Mouse (Mus musculus) left cerebral cortex, postnatal 25 days (tissue): ENCODE measurements around the gene Irs3. TPM values are rescaled to one million over a fixed set of nuclear protein-coding genes. Genes with fewer than 3 reads are reported as not detected.
A peak's percentile ranks its signal among the peaks of the same experiment; 100 is the strongest.
"Not testable (repeated sequence)": the region's sequence is repeated elsewhere in the genome, so short reads cannot be mapped to it uniquely, and the experiment has no call there.

Experiments
- DNase-seq, 2 experiments: peaks; one replicate each; pipeline ENCODE4 v3.0.0; 2022; ENCODE audit warnings: low spot score in 2 of 2, mixed read lengths in 1 of 2
- intact Hi-C: fragments of 180-260 bp; cut with DNase I; formaldehyde crosslinking; loops from one replicate; pipeline ENCODE4 v1.15.1; 2025
- total RNA-seq, 2 experiments: library from RNA; stranded (reverse); gene quantifications; 2 replicates each; pipeline ENCODE4 v1.2.3; 2021

Irs3 gene
- total RNA-seq, 2 experiments from 2014 or later, result 0.32 TPM; not detected in 1

DNA sequence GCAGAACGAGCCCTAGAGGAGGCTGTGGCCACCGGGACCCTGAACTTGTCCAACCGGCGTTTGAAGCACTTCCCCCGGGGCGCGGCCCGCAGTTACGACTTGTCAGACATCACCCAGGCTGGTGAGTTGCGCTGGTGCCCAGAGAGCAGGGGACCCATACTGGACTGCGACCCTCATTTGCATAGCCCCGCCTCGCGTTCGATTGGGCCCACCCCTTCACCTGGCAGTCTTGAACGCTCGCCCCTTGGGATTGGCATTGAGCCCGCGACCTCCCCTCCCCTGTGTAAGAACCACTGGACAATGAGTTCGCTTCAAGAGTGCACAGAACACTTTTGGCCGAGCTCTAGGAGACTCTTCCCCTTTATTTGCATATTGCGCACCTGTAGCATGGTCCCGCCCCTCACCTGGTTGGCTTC is 16.2 kb downstream of the Irs3 start:
- no peak for DNase-seq
- intact Hi-C loops, result loop anchor here (1.0 to 2.0 kb wide), 2 partner anchors 29 to 96 kb away; partner anchors contain the start of genes Epo, Gnb2 and Mospd3

DNA sequence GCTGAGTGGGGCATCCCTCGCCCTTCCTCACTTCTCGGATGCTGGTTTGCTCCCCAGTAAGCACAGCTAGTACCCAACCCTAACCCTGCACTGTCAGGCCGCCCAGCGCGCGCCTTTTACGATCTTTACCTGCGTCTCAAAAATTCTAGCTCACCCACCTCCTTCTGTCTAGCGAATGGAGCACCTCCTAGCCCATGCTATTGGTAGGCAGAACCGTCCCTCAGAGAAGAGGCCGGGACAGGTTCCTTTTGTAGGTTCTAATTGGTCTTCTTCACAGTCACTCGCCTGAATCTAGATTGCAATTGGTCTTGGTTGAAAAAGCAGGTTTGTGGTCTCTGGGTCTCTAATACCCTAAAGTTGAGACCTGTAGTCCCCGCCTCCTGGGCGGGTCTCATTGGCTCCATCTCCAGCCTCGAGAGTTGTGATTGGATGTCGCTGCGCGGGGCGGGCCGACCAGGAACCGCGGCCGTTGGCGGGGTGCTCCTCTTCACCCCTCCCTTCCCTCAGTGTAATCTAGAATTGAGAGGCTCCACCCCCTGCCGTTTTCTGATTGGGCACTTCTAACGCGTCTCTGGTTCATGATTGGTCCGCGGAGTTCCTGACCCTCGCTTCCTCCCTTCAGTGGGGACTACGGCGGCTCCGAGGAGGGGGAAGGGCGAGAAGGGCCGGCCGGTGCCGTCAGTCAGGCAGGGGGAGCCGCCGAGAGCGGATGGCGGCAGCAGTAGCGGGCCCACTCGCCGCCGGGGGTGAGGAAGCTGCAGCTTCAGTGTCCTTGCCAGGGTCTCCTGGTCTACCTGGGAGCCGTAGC is 16.8 kb downstream of the Irs3 start, which contains the start of the genes Fbxo24, Lrch4 and Gm20605:
TSS of gene Fbxo24 (minus strand) at position 505 of the 808 bp plus-strand sequence.
TSS of gene Lrch4 (plus strand) at position 624 of the 808 bp plus-strand sequence.
TSS of gene Gm20605 (plus strand) at position 678 of the 808 bp plus-strand sequence.
- DNase-seq, result peak; percentile 98 to 100
- intact Hi-C loops, result loop anchor here (1.0 to 2.0 kb wide), 2 partner anchors 28 to 95 kb away; partner anchors contain the start of genes Epo, Gnb2 and Mospd3

DNA sequence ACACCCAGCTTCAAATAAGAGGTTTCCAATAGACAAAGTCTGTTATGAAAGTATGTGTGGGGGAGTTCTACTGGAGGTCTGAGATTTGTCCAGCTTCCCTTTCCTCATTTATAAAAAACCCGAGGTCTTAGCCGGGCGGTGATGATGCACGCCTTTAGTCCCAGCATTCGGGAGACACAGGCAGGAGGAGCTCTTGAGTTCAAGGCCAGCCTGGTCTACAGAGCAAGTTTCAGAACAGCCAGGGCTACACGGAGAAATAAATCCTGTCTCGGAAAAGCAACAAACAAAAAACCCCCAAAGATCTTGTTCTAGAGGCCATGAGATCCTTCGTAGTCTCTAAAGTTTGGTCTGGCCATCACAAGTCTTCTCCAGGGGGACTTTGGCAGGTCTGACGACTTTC is 17.5 kb downstream of the Irs3 start:
- intact Hi-C loops, result loop anchor here (2.0 kb wide), 1 partner anchor 27 kb away; the partner anchor contains the start of gene Mospd3
- no peak for DNase-seq

DNA sequence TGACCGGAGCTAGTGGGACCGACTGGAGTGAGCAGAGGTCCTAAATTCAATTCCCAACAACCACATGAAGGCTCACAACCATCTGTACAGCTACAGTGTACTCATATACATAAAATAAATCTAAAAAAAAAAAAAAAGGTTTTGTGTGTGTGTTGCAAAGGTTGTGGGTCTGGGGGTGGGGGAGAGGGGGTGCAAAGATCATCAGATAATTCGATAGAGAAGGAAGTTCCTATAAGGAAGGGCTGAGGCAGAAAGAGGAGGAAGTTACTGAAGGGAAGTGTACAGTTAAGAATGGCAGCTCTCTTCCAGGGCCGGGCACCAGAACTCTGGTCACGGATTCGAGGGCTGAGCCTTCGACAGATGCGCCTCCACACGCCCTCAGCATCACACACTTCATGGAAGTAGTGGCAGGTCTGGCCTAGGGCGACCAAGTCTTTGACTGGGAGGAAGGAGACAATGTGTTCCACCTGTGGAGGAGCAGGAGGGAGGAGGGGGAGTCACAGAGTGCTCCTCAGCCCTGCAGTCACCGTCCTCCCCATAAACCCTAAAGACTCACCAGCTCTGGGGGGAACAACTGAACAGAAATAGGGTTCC is 21.5 kb downstream of the Irs3 start:
- DNase-seq, result no peak
- intact Hi-C loops, result no loop called here

DNA sequence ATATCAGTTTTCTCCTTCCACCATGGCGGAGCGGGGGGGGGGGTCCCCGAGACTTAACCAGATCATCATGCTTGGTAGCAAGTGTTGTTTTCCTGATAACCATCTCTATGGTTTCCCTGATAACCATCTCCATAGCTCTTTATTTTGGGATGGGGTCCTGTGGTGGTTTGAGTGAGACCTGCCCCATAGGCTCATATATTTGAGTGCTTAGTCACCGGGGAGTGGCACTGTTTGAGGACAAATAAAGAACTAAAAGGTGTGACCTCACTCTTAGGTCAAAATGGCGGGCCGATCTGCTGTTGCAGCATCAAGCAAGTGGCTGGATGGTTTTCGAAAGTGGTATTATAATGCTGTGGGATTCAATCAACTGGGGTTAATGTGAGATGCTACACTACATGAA is 30.2 kb downstream of the Irs3 start:
- DNase-seq, result no peak
- intact Hi-C loops, result no loop called here

DNA sequence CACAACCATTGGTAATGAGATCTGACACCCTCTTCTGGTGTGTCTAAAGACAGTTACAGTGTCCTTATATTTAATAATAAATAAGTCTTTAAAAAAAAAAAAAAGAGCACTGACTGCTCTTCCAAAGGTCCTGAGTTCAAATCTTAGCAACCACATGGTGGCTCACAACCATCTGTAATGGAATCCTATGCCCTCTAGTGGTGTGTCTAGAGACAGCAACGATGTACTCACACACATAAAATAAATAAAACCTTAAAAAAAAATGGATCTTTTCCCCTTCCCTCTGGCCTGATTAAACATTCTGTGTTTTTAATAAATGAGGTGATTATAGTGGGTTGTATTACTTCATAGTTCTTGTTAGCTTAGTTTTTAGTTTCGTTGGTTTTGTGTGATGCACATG is 30.6 kb downstream of the Irs3 start:
- DNase-seq, intact Hi-C loops: not testable (repeated sequence)

DNA sequence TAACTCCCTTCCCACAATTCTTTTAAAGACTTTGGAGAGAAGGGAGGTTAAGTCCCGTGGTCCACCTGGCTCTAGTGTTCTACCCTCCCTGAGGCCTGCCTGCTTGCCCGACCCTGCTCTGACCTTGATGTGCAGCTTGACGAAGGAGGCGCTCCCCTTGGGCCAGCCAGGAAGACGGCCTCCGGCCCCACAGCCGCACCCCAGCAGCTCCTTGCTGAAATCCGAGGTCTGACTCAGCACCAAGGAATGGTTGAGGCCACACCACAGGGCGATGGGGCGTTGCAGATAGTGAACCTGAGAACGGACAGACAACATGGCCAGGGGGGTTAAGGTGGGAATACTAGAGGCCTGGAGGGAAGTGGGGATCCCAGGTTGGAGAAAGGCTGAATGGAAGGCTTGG is 32.0 kb downstream of the Irs3 start, which contains the start of gene Pcolce:
TSS of gene Pcolce (minus strand) at position 235 of the 400 bp plus-strand sequence.
- no peak for DNase-seq

DNA sequence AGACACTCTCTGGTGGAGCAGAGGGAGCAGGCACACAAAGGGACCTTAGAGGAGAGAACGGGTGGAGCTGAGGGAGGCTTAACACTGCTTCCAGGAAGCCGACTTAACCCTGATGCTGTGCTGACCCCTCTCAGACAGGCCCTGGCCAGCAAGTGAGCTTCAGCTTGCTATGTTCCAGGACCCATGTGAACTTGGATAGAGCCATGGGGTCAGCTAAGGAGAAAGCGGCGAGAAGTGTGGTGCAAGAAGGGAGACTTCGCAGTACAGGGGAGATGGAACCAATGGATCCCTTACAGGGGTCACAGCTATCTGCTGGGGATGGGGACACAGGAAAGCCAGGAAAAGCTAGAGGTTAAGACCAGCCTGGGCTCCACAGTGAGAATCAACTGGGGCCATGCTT is 32.4 kb downstream of the Irs3 start:
- no peak for DNase-seq
- intact Hi-C loops, result no loop called here

More for the DNA sequence above, 32.0 kb downstream of the Irs3 start, which contains the start of gene Pcolce:
- intact Hi-C loops, result no loop called here

DNA sequence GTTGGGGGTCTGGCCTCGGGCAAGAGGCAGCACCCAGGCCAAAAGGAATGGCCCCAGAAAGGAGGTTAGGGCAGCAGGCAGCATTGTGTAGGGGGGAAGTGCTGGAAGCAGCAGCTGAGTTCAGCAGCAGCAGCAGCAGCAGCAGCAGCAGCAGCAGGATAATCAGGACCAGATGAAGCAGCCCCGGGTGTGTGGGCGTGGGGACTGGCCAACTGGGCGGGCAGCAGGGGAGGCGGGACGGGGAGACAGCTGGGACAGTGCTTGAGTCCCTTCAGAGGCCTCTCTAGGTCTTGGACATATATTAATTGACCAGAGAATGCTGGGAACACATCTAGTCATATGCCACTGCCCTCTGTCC is 34.3 kb downstream of the Irs3 start:
- intact Hi-C loops, result no loop called here
- no peak for DNase-seq

DNA sequence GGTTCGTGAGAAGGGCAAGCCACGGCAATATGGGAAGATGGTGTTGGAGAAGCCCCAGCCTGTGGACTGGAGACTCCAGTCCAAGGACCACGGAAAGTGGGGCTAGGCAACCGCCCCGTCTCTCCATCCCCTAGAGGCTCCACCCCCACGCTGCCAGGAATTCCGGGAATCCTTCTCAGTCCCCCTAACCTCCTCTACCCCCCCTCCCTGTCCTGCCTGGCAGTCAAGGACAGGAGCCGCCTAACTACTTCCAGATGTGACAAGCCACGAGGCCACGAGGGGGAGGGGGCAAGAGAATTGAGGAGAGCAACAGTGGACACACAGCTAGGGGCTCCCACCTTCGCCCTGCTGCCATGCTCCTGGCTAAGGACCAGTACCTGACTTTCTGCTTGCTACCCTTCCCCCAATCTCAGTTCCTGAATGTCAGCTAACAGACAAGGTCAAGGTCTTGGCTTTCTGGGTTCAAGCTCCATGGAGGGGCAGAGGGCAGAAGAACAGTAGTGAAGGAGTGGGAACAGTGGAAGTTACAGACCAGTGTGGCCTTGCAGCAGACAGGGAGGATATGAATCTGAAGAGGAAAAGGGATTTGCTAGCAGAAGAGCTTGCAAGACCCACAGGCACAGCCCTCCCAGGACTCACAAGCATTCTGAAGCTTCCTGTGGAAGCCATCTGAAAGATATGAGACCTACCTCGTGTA is 34.8 kb downstream of the Irs3 start:
- intact Hi-C loops, result no loop called here
- no peak for DNase-seq

DNA sequence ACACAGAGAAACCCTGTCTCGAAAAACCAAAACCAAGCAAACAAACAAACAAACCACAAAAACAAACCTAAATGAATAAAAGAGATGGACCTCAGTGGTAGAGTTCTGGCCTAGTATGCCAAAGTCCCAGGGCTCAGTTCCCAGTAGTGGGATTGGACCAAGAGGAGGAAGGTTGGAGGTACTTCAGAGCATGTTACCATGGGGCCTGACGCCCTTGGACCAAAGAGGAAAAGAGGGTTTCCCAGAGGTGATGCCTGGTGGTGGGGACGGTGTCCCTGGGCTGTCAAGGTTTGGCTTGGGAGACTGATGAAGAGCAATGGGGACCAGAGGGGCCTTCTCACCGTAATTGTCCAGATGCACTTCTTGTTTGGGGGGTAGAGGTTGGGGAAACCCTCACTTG is 35.5 kb downstream of the Irs3 start:
- no peak for DNase-seq
- intact Hi-C loops, result no loop called here

DNA sequence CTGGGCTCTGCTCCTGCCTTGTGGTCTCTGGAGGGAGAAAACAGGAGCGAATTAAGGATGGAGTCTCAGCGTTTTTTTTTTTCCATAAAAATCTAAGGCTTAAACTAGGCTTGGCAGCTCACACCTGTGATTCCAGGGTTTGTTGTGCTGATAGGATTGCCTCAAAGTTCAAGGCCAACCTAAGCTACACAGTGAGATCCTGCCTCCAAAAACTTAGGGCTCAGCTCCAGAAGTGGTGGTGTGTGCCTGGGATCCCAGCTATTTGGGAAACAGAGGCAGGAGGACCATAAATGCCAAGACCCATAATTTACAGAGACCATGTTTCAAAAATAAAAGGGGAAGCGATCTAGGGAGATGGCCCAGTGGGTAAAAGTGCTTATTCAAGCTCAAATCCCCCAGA is 36.2 kb downstream of the Irs3 start:
- DNase-seq, result no peak
- intact Hi-C loops, result no loop called here

DNA sequence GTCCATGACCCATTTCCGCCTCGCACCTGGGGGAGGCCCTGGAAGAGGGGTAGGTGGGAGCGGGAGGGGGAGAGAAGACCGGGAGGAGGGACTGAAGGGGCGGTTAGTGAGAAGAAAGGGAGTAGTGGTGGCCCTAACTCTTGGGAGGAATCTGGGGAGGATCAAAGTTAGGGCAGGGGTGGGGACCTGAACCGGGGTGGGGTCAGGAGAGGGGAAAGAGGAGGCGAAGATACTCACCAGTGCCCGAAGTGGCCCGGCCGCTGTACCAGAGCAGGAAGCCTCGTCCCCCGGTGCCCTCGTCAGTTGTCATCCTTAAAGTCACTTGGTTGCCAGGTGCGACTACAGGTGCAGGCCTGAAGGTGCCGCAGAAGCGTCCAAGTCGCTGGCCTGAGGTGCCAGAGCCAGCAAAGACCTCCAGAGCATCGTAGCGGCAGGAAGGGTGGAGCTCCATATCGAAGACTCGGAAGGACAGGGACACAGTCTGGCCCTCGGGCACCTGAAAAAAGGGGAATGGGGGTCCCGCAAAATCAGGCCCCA is 36.8 kb downstream of the Irs3 start:
- no peak for DNase-seq
- intact Hi-C loops, result no loop called here

DNA sequence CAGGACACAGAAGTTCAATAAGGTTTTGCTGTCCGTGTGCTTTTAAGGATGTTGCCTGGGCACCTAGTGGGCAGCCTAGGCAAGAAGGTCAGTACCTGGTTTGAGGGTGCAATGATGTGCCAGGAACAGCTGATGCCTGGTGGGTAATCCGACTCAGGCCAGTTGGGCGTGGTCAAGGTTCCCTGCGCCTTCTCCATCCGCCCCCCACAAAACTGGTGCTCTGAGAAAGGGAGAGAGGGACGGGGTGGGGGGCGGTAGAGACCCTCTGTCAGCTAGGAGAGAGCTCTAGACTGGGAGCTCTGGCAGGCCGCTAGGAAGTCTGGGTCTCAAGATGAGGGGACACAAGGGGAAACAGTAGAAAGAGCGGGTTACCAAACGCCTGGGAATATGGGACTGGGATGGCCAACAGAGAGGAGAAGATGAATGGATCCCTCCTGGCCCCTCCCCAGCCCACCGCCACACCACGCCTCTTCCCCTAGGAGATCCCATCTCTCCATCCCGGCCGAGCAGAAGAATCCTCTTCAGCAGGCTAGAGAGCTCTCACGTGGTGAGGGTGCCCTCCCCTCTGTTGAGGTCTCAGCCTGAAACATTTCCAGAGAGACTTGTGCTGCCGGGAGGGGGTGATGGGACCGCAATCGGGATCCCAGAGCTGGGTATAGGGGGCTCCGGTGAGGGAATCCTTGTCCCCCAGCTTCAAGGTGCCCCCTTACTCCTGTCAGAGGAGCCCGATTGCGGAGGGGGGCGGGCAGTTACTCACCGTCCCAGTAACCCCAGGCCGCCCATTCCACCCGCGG is 37.5 kb downstream of the Irs3 start:
- intact Hi-C loops, result no loop called here
- DNase-seq, result no peak

DNA sequence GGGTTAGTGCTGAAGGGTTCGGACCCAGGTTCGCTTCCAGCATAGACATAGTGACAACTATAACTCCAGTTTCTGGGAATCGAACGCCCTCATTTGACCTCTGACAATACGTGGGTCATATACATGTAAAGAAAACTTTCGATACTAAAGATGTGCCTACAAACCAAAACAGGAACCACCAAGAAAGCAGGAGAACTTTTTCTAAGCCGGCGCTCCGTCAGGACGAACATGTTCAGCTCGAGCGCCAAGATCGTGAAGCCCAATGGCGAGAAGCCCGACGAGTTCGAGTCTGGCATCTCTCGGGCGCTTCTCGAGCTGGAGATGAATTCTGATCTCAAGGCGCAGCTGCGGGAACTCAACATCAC is 44.2 kb downstream of the Irs3 start:
- no peak for DNase-seq
- intact Hi-C loops, result loop anchor here (2.0 kb wide), 2 partner anchors 27 to 69 kb away; partner anchors contain the start of genes Epo, Fbxo24, Gm20605 and Gnb2

DNA sequence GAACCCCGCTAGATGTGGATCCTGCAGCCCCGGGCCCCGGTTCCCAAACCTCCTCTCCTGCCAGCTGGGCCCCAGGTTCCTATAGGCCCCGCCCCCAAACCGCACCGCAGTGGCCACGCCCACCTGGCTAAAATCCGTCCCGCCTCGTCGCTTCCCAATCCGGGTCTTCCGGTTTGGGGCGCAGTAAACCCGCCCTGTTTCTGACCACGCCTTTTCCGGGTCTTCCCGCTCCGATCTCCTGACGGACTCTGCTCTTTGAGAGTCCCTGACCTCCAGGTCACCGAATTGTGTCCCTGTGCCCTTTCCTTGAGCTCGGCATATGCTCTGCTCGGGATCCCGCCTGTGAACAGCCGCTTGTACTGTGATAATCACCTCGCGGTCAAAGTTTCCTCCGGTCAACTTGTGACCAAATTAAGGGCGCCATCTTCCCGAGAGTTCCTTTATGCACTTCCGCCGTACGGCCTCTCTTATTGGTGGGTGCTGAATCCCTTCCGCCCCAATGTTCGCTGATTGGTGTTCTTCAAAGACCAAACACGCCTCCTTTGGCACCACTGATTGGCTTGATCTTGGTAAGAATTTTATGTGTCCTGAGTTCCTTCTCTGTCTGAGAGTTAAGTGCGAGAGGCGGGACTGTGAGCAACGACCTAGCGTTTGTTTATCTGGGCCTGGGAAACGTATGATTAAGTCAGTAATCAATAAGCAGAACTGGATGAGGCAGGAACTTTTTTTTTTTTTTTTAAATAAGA is 44.7 kb downstream of the Irs3 start, which contains the start of gene Mospd3:
TSS of gene Mospd3 (minus strand) at position 440 of the 746 bp plus-strand sequence.
- intact Hi-C loops, result loop anchor here (2.0 kb wide), 2 partner anchors 28 to 68 kb away; partner anchors contain the start of genes Epo, Fbxo24, Gm20605 and Gnb2
- DNase-seq, result peak; percentile 95 to 98

DNA sequence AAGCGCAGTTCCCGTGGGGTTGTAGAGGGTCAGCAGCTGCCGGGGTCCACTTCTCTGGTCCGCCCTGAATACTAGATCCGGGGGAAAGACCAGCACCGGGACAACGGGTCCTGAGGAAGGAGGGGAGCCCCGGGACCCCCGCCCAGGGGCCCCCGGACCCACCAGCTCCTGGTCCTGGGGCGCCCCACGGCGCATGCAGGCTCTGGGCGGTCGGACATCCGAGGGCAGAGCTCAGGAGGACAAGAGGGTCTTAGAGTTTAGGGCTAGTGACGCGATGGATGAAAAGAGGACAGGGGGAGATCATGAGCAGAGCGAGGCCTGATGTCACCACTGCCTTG is 45.3 kb downstream of the Irs3 start:
- DNase-seq, result no peak
- intact Hi-C loops, result loop anchor here (2.0 kb wide), 2 partner anchors 29 to 67 kb away; partner anchors contain the start of genes Epo, Fbxo24, Gm20605 and Gnb2

DNA sequence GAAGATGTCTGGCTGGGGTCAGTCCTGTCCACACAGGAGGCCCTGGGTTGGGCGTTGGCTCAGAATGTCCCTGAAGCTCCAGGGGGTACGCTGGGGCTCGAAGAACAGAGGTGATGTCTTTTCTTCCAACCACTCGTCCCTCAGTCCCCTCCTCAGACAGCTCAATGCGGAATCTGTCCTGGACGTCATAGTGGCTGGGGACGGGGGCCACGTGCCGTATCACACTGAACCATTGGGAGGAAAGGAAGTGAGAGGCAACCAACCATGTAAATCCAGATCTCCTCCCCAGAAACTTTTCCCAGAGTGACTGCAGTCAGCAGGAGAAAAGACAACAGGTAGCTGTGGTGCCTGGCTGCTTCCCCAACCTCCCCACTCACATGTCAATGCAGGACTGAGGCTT is 45.9 kb downstream of the Irs3 start:
- DNase-seq, result no peak
- intact Hi-C loops, result no loop called here
